Mouse (Mus musculus) testis, postnatal 10 days (tissue): ENCODE data around the gene Casp7.
"Not testable (repeated sequence)": the region's sequence is repeated elsewhere in the genome, so short reads cannot be mapped to it uniquely, and the experiment has no call there.

Experiments
- DNase-seq: peaks from one replicate; pipeline ENCODE4 v3.0.0; 2021; ENCODE audit warnings: low spot score

Gene Casp7

DNA sequence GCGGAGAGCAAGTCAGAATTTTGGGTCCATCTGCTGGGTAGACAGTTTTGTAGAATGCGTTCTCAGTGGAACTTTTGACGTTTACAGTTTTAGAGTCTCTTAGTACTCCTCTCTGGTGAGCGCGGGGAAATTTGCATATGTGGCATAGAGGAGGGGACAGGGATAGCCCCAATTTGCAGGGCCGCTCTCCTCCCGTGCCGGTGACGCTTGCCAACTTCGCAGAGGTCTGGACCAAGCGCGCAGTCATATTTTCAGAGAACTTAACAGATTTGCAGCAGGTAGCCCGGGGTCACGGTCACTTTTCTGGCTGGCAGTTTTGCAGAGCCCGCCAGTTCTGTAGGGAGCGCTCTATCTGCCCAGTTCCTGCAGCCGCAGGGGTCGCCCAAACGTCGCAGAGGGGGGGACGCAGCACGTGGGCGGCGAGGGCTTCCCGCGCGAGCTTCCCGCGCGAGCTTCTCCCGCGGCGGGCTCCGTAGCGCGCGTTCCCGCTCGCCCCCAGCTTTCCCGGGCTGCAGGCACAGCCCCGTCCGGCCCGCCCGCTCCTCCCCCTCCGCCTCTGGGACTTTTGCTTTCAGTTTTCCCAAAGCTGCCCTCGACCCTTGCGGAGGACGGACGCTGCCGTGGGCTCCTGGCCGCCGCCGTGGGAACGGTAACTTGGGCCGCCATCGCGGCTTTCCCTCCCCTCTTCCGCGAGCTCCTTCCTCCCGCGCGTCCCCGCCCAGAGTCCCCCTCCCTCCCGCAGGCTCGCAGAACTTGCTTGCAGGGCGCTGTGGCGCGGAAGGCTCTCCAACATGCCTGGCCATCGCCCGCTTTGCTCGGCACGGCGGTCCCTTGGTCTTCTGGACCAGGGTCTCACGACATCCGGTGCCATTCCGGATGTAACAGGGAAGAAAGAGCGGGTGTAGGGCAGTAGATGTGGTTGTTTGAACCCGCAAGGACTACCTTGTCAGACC lies at the start of gene Casp7:
Gene Casp7 (plus strand): TSS at position 461 of the 953 bp plus-strand sequence.
- DNase-seq, result peak; percentile 81

DNA sequence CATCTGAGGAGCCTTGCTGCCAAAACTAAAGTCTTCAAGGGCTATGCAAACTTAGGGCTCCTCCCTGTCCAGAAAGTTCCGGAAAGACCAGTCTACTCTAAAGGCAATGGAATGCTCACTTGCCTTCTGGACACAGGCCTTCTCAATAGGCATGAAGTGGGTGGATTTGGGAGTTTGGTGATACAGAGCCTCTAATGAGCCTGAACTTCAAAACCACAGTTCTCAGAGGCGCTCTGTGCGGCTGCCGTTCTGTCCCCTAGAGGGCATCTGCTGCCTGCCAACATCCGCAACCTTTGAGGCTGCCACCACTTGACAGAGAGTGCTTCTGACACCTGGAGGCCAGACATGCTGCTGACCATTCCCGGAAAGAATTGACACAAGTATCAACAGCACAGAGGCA lies 47.6 kb upstream of the Casp7 start:
- DNase-seq, result no peak

DNA sequence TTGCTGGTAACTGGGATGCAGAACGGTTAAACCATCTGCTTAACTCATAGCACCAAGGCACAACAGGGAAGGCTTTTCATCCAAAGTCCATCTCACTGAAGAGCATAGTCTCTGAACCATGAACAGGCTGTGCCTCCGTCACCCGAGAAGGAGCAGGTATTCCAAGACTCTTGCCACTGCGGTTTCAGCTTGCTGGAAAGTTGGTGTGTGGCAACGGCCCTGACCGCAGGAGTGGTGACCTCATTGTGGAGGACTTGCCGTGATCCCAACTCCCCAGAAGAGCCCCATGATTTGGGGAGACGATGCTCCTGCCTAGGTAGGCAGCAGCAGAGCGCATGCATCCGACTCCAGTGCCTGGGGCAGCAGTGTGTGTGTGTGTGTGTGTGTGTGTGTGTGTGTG lies 43.2 kb upstream of the Casp7 start:
- no peak for DNase-seq

DNA sequence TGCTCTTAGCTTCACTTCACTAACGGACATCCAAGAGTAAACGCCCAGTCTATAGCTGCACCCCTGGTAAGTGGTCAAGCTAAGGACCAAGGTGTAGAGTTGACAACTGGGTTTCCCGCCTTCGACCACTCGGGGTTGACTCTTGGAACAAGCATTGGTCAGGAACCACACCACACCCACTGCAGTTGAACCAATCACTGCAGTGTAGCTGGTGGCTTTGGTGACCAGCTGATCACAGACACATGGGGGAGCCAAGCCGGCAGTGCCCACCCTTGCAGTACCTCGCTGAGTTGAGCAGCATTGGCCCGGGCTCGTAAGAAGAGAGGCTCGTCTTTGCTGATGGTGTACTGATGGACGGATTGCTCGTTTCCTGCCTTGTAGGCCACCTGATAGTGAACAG lies 41.7 kb upstream of the Casp7 start:
- DNase-seq, result no peak

DNA sequence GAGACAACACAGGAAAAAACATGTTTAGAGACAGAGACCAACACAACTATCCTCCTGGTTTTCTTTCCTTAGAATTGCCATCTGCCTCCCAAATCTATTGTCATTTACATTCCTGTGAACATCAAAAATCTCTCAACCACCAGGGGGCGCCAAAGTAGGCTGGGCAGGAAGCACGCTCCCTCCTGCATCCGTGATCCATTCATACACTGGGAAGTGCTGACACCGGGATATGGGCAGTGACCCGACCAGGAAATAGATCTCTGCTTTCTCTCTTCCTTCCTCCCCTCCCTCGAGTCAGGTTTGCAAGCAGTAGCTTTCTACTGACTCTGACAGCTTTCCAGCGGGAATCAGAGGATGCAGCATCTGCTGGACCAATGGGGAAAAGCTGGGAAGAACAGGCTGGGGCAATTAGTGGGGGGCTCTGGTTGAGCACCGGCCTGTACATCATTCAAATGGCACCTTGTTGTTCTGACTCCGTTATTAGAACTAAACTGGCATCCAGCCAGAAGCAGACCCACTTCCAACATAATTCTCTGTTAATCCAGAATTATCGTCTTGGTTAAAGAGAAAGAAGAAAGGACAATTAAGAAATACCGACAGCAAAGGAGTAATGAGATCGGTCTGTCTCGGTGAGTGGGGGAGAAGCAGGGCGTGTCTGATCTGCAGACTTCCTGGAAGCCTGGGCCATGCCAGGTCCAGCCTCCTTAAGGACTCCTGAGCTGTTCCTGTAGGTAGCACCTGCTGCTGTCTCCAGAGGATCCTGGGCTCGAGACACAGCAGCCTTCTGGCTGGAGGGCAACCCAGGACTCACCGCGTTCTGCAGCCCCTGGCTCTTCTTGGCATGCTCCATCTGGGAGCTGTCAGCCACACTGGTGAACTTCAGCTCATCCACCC lies 40.2 kb upstream of the Casp7 start:
- DNase-seq, result peak; percentile 90

DNA sequence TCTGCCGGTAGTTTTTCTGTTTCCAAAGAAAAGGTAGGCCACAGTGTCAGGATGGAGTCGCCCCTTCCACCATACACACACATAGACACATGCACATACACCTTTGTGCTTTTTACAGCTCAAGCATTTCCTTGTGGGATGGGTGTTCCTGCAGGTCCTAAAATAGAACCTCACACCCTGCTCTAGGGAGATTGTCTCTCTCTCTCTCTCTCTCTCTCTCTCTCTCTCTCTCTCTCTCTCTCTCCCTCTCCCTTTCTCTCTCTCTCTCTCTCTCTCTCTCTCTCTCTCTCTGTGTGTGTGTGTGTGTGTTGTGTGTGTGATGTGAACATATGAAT lies 39.6 kb upstream of the Casp7 start:
- DNase-seq, result not testable (repeated sequence)

DNA sequence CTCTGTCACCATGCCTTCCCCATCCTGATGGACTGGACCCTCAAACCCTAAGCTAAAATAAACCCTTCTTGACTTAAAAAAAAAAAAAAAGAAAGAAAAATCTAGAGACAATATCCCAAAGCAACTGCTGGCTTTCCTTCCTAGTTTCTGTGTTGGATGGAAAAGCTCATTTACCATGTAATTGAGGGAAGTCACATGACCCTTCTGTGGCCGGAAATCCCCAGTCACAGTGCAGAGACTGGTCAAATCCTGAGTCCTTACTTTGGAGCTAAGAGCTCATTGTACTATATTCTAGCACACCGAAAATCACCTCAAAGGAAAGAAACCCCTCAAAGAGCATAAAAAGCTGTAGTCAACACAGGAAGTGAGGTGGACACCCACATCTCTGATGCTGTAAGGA lies 38.0 kb upstream of the Casp7 start:
- no peak for DNase-seq

DNA sequence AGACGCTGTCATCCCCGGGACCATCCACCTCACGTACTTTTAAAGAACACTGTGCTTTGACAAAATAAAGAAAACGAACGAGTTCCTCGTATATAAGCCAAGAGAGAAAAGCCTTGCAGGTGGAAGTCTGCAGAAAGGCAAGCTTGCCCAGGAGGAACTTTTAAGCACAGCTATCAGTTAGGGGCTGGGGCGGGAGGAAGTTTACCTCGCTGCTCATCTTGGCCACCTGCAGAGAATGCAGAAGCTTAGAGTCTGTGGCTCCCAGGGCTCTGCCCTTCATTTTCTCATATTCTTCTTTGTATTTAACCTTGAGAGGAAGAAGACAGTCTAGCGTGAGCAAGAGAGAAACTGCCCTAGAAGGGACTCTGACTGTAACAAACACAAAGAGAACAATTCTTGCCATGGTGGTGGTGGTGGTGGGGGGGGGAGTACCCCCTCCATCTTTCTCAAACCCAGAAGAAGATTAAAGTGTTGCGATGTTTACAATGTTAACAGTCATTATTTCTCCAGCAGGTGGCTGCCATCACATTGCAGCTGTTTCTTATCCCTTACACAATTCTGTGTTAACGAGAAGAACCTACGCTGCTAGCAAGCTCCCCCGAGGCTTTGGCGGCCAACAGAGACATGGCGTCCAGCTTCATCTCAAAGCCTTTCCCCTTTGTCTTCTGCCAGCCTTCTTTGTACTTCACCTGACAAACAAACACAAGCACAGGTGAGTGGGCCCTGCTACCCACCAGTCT lies 33.0 kb upstream of the Casp7 start:
- no peak for DNase-seq

DNA sequence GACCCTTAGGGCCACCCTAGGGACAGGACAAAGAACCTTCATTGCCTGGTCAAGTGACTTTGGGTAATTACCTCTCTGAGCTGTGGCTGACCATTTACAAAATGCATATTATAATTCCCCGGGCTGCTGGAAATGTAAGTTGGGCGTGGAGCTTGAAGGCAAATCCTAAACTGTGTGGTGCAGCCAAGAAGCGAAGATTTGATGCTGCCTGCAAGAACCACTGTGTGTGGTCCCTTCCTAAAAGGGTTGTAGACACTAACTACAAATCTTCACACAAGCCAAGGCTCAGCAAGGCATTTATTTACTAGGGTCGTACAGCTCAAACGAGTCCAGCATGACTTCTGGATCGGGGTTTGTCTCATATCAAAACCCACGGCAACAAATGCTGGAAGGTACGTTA lies 32.4 kb upstream of the Casp7 start:
- DNase-seq, result no peak

DNA sequence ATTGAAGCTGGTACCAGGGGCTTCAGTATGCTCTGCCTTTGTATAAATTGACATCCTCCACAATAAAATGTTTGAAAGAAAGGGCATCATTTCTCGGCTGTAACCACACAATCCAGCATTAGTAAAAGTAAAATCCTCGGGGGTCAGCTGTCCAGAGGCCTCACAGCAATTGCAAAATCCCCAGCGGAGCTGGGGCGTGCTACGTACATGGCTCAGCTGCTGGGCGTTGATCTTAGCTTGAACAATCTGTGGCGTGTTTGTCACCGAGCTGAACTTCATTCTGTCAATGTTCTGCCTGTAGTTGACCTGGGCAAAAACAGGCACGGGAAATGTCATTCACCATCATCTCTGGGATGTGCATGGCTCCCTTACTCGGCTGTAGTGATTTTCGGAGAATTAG lies 30.8 kb upstream of the Casp7 start:
- no peak for DNase-seq

DNA sequence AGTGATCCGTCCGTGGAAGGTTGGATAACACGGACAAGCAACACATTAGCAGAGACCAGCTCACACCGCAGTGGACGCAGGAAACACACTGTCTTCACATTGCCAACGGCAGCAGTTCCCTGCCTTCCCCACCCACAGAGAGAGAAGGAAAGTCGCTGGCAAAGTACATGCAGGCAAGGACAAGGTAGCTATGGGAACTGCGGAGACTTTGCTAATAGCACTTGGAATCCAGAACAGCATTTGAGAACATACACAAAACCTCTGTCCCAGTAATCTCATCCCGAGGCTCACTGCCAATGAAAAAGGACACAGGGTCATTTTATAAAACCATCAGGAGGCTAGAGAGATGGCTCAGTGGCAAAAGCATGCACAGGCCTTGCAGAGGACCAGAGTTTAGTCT lies 30.3 kb upstream of the Casp7 start:
- DNase-seq, result no peak

DNA sequence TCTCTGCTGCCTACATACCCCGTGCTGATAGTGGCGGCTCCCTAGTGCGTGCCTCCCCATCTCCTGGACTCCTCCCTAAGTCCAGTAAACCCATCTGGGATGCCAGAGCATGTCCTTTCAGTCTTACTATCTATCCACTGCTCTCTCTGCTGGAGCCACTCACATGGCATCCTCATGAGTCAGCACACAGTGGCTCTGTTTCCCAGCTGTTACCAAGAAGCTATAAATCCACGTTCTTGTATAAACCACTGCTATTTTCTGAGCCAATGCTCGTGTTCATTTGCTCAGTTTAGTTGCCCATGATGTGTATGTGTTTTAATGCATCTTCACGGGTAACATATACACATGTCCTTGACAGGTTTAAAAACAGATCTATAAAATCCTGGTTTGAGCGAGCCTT lies 29.2 kb upstream of the Casp7 start:
- DNase-seq, result no peak

DNA sequence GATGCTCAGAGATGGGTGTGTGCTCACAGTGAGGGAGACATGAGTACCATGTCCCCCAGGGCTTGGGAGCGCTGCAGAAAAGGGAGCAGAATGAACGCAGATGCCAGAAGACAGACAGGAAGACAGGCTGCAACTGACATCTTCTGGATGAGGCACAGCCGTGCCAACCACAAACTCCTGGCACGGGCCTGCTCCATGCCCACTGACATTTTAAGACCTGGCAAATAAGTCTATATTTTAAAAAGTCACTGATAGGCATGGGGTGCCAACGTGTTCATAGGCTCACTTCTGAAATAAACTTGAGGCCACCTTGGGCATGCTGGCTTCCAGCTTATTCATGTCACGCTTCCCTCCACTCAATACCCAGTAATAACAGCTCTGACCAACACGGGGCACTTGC lies 28.0 kb upstream of the Casp7 start:
- no peak for DNase-seq

DNA sequence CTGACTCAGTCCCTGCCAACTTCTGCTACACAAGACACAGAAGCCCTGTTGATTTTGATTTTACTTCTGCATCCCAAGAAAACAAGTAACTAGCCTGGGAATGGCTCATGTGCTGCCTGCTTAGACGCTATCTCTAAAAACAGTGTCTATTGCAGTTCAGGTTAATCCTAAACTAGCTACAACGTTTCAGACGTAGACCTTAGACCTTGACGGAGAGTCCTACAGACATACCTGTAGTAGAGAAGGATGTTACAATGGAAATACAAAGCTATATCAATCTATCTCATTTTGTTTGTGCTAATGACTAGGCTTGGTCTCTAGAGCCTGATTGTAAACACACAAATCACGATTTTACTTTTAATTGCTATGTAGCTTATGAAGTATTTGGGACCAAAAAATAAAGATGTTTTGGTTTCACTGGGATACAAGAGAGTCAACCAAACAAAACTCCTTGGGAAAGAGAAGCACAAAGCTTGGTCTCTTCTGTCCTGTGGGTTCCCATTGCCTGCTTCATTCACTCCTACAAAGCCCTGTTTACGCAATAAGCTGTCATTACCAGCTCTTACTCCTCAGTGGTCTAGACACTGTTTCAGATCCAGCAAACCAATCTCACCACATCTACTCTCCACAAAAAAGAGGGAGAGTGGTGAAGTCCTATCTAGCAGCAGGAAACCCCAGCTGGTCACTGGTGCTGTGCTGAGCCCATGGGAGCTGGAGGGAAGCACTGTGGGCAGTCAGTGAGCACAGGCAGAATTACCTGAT lies 26.4 kb upstream of the Casp7 start:
- DNase-seq, result no peak

DNA sequence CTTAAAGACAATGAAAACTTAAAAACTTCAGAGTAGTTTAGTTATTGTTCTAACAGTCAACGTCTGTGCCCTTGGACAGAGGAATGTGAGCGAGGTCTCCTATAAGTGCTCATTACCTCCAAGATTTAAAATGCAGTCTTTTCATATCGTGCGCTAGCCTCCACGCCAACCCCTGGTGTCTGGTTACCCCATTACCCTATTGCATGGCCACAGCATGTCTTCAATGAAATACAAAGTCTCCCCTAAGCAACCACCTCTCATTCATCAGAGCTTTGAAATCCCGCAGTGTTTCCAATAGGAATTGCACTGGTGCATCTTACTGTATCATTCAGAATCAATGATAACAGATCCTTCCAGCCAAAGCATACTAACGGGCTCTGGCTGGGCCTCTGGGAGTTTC lies 24.7 kb upstream of the Casp7 start:
- no peak for DNase-seq

DNA sequence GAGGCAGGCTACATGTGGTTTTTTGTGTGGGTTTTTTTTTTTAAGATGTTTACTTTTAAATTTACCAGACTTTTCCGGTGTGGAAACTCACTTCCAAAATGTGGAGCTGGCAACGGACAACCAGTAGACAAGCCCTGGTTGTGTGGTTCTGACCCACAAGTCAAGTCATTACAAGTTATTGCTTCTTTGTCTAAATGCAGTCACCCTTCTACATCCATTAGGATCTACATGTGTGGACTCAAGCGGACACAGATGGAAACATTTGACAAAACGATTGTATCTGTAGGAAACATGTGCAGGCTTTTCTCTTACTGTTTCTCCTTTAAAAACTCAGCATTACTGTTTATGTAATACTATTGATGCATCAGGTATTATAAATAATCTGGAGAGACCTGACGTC lies 23.7 kb upstream of the Casp7 start:
- no peak for DNase-seq

DNA sequence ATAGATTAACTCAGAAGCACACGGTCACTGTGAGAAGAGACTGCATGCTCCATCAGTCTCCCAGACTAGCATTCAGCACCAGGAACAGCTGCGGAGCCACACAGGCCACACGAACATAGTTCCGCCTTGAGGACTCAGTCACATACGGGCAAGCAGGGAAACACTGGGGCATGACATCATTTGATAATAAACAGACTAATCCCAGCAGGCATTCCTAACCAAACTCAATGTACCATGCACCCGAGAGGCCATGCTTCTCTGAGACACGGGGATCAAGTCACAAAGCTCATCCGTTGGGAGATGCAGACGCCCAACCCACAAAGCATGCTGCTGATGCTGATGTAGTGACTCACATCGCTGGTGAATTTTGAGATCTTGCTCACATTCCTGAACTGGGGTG lies 22.9 kb upstream of the Casp7 start:
- DNase-seq, result no peak

DNA sequence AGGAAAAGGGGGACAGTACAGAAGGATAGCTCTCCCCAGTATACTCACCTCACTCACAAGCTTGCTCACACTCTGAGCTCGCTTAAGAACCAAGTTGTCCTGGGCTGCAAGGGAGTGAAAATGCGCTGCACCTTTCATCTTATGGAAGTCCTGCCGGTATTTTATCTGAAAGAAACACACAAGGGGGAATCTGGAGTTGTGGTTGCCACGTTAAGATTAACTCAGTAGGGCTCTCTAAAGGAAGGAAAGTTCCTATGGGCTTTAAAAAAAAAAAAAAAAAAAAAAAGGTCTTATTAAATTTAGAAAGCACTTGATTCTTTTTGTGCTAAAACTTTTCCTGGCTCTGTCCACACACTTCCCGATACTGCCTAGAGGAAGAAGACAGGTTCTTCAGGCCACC lies 18.9 kb upstream of the Casp7 start:
- no peak for DNase-seq

DNA sequence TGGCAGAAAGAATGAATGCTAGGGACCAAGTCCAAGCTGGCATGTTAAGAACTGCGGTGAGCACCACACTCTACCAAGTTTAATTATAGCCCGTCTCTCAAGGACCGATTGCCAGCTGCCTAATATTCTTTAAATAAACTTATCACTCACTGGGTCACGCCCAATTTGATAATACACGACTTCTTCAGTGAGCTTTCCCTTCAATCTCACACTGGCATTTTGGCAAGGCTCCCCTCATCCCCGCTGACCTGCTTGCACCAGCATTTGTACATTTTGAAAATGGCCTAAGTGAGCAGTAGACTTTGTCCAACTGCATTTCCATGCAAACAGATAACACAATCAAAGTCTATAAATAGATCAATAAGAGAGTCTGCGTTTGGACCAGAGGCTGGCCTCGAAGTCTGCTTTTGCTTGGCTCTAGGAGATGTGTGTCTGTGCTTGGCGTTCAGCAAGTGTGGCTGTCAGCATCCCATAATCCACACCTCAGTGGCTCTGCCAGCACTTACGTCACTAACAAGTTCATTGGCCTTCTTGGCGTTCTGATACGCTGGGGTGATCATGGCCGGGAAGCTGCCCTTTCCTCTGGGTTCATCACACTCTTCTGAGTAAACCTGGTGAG lies 18.3 kb upstream of the Casp7 start:
- no peak for DNase-seq

DNA sequence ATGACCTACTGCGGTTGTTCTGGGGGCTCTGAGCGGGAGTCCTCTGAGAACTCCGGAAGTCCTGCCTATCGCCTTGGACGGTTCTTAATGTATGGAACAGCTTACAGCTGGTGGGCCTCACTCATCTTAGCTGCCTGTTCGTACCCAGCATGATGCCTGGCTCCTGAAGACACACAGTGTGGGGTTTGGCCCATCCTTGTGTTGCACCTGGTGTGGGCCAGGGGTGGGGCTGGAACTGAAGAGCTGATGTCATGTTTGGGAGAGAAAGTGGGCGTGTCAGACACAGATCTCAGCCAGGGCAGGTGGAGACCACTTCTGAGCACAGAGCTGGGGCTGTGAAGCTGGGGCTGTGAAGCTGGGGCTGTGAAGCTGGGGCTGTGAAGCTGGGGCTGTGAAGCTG lies 16.6 kb upstream of the Casp7 start:
- DNase-seq, result no peak

DNA sequence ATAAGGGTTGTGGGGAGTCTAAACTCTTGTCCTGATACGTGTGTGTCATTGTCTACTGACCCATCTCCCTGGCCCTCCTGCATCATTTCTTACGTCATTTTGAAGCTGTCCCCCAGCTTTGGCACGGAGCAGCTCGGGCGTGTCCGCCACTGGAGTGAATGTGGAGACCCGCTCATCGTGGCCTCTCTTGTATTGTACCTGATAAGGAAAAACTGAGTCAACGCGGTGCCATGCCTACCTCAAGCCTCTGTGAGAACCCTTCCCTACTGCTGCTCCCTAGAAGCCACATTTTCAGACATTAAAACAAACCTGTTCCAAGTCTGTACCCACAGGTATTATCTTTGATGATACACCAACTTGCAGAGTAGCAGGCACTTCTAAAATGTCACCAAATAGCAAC lies 15.5 kb upstream of the Casp7 start:
- DNase-seq, result no peak
